9 mouse cellular contexts compared by ENCODE assay signal in the genomic region with DNA sequence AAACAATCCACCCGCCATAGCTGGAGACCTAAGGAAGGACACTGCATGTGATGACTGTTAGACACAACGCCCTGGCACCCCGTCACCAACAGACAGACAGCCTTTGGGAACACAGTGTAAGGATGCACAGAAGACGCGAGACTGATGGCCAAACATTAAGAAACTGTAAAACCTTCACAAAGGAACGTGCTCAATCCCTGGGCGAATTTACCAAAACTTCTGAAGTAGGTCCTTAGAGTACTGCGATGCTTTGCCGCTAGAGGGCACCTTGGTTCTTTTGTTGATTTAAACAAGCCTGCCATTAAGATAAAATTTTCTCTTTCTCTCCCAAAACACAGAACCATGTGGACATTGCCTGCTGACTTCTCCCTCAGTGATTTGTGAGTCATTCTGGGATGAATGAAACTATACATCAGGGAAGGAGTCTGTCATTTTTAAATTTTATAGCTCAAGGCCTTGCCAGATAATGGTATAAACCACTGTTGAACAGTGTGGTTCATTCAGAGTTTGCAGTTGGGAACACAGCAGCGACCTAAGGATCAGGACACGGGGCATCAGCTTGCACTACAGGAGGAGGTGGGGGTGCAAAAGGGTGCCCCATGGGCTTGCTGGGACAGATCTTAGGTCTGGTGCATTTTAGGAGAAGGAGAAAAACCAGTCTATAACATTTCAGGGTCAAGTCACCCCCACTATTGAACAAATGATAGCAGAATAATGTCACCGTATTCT. TPM values are rescaled to one million over a fixed set of nuclear protein-coding genes. Genes with fewer than 3 reads are reported as not detected.
A peak's percentile ranks its signal among the peaks of the same experiment; 100 is the strongest.
DNase-seq lines count a peak whose midpoint lies in the region; ATAC-seq and TF ChIP-seq lines count a peak whose summit lies in the region.
"Had no signal": no experiment of that assay in that cellular context is flagged by ENCODE, and none has a peak within 500 bp of the region (broad histone marks: within the 10 kb centered on the region; RNA-seq: fewer than 3 reads in every experiment).

No protein-coding gene starts in this region.

- no peak; the same call in 1 of the 2 replicates for ATAC-seq in kidney, postnatal 0 days (replicated peaks; ENCODE audit: low FRiP score, low read depth)
- peak; percentile 31; the same call in 1 of the 2 replicates for ATAC-seq in lung, embryonic 15.5 days (ENCODE audit: borderline replicate concordance, extremely low read depth, low FRiP score, low TSS enrichment)

- 0 out of 2 replicates have a peak, but pooled peaks cover 7% of the 10 kb centered on the region for H3K36me3 ChIP-seq in kidney, postnatal 0 days (ENCODE audit: insufficient read depth, low read length)
- H3K36me3 ChIP-seq in lung, embryonic 15.5 days, result 0 out of 2 replicates have a peak, but pooled peaks cover 6% of the 10 kb centered on the region

- H3K4me3 ChIP-seq in kidney, postnatal 0 days (replicated peaks; ENCODE audit: low read depth, low read length), result no peak overlapping the region
- H3K4me3 ChIP-seq in lung, embryonic 15.5 days, result no peak overlapping the region
- H3K4me3 ChIP-seq: heart, embryonic 13.5 days had no signal

- no peaks in the 10 kb centered on the region for H3K9me3 ChIP-seq in kidney, postnatal 0 days (replicated peaks; ENCODE audit: low read length)
- H3K9me3 ChIP-seq in lung, embryonic 15.5 days, result no peaks in the 10 kb centered on the region
- H3K9me3 ChIP-seq: heart, embryonic 13.5 days had no signal

- H3K4me2 ChIP-seq in kidney, postnatal 0 days (ENCODE audit: low read length), result no peak overlapping the region
- H3K4me2 ChIP-seq in lung, embryonic 15.5 days, result no peak overlapping the region
- H3K4me2 ChIP-seq: heart, embryonic 13.5 days had no signal

- DNase-seq in CD4-positive helper T cell, adult 2 months (ENCODE audit: low read depth, low spot score), result peak; percentile 61
- peak; percentile 71 for DNase-seq in R1 (ENCODE audit: low read depth, low spot score)
- DNase-seq in cerebellum, postnatal 36 days, result peak; percentile 81 to 90
- peak; percentile 77 for DNase-seq in gastrocnemius, postnatal 10 days
- peak; percentile 92 for DNase-seq in kidney, postnatal 0 days (ENCODE audit: low spot score)
- peak; percentile 54 for DNase-seq in ovary, postnatal 14 days (ENCODE audit: low spot score)
- peak; percentile 46 to 59 for DNase-seq in thymus, postnatal 36 days

- H3K27ac ChIP-seq in kidney, postnatal 0 days, result no peak overlapping the region
- H3K27ac ChIP-seq in lung, embryonic 15.5 days, result no peak overlapping the region
- H3K27ac ChIP-seq: heart, embryonic 13.5 days had no signal

- no peaks in the 10 kb centered on the region for H3K4me1 ChIP-seq in kidney, postnatal 0 days (replicated peaks; ENCODE audit: insufficient read depth, low read length)
- no peaks in the 10 kb centered on the region for H3K4me1 ChIP-seq in lung, embryonic 15.5 days

- H3K27me3 ChIP-seq in kidney, postnatal 0 days (ENCODE audit: insufficient read depth, low read length), result no peaks in the 10 kb centered on the region
- H3K27me3 ChIP-seq in lung, embryonic 15.5 days, result no peaks in the 10 kb centered on the region
- H3K27me3 ChIP-seq: heart, embryonic 13.5 days had no signal

- 43% methylated on average over 12 of the region's 12 CpGs for WGBS in kidney, postnatal 0 days
- 43% methylated on average over 12 of the region's 12 CpGs for WGBS in lung, embryonic 15.5 days

- peak; percentile 87 for TF ChIP-seq CTCF in kidney, postnatal 0 days (IDR thresholded peaks at IDR 0.05; ENCODE audit: low read depth)

- no peak overlapping the region for H3K9ac ChIP-seq in kidney, postnatal 0 days (ENCODE audit: low read depth, low read length)
- H3K9ac ChIP-seq in lung, embryonic 15.5 days, result no peak overlapping the region
- H3K9ac ChIP-seq: heart, embryonic 13.5 days had no signal

RNA-seq across cellular contexts. Expression of gene Hmgb2, which starts 28.6 kb away (rescaled TPM):
- total RNA-seq in gastrocnemius, postnatal 10 days (2021), result 10 to 100 TPM; 47.8 to 57.6 TPM
- 307 and 357 TPM in 2 replicates for polyA plus RNA-seq in kidney, postnatal 0 days (2015; fragmentation: Nextera tagmentation; extraction: Ambion mirVana)
- polyA plus RNA-seq in lung, embryonic 15.5 days (2015; fragmentation: Nextera tagmentation; extraction: Ambion mirVana), result 404 and 413 TPM in 2 replicates

RNA-seq across cellular contexts. Expression of gene Sap30, which starts 52.6 kb away (rescaled TPM):
- 10 to 100 TPM; 33.6 to 35.9 TPM for total RNA-seq in gastrocnemius, postnatal 10 days (2021)
- 25.8 and 35.4 TPM in 2 replicates for polyA plus RNA-seq in kidney, postnatal 0 days (2015; fragmentation: Nextera tagmentation; extraction: Ambion mirVana)
- polyA plus RNA-seq in lung, embryonic 15.5 days (2015; fragmentation: Nextera tagmentation; extraction: Ambion mirVana), result 37.0 and 40.3 TPM in 2 replicates
